Mouse (Mus musculus) limb, embryonic 14.5 days (tissue): ENCODE results near the gene Gm20683. TPM values are rescaled to one million over a fixed set of nuclear protein-coding genes. Genes with fewer than 3 reads are reported as not detected.

Experiments used
- ATAC-seq: fragments of 200-750 bp; cut with Nextera tagmentation; 2 replicates; pipeline ENCODE4 v1.8.0; 2017; ENCODE audit warnings: low read depth, moderate number of reproducible peaks, moderate TSS enrichment; ENCODE audit not compliant: low FRiP score
- DNase-seq: peaks from one replicate; pipeline ENCODE4 v3.0.0-alpha.2; 2015; ENCODE audit warnings: low spot score
- H3K27ac ChIP-seq: fragments of 300-500 bp; sonication (generic); replicated peaks from 2 replicates; pipeline ENCODE4 v1.5.1; 2014; ENCODE audit warnings: low read depth, mild to moderate bottlenecking, low read length, moderate library complexity, mixed read lengths
- H3K27me3 ChIP-seq: fragments of 300-500 bp; sonication (generic); 2 replicates; pipeline ENCODE4 v1.6.1; 2014; ENCODE audit warnings: low read length, mixed read lengths; ENCODE audit not compliant: control insufficient read depth, insufficient read depth
- H3K36me3 ChIP-seq: fragments of 300-500 bp; sonication (generic); 2 replicates; pipeline ENCODE4 v1.6.1; 2014; ENCODE audit warnings: mild to moderate bottlenecking, low read length, moderate library complexity, mixed read lengths; ENCODE audit not compliant: control insufficient read depth, insufficient read depth
- H3K4me1 ChIP-seq: fragments of 300-500 bp; sonication (generic); 2 replicates; pipeline ENCODE4 v1.6.1; 2014; ENCODE audit warnings: antibody characterized with exemption, low read length, mixed read lengths; ENCODE audit not compliant: control insufficient read depth, insufficient read depth
- H3K4me2 ChIP-seq: fragments of 300-500 bp; sonication (generic); replicated peaks from 2 replicates; pipeline ENCODE4 v1.6.1; 2014; ENCODE audit warnings: low read depth, mild to moderate bottlenecking, low read length, moderate library complexity; ENCODE audit not compliant: severe bottlenecking
- H3K4me3 ChIP-seq: fragments of 300-500 bp; sonication (generic); replicated peaks from 2 replicates; pipeline ENCODE4 v1.5.1; 2014; ENCODE audit warnings: low read length
- H3K9ac ChIP-seq: fragments of 300-500 bp; sonication (generic); 2 replicates; pipeline ENCODE4 v1.6.1; 2014; ENCODE audit warnings: mild to moderate bottlenecking, low read depth, low read length, moderate library complexity; ENCODE audit not compliant: severe bottlenecking
- H3K9me3 ChIP-seq: fragments of 300-500 bp; sonication (generic); 2 replicates; pipeline ENCODE4 v1.6.1; 2016; ENCODE audit warnings: low read length; ENCODE audit not compliant: control insufficient read depth
- POLR2A ChIP-seq: fragments of 200-500 bp; IDR thresholded peaks from 2 replicates; pipeline ENCODE4 v1.8.0; 2012; ENCODE audit warnings: inconsistent platforms, mild to moderate bottlenecking, moderate library complexity, borderline replicate concordance; ENCODE audit not compliant: insufficient read depth, insufficient read length; ENCODE audit errors: extremely low read depth
- WGBS: fragments of 180-500 bp; shearing (Covaris S2); extraction: QIAGEN DNeasy Blood & Tissue Kit; methylation state at CpG from one replicate; pipeline ENCODE4 v1.1.7; 2014; 5-methylcytosine and 5-hydroxymethylcytosine counted together
- polyA plus RNA-seq, 2 experiments: library from polyadenylated mRNA; depleted of rRNA in 1 of 2; stranded (reverse) in 1 of 2; unstranded in 1 of 2; fragments of >200 nt; fragmentation: Nextera tagmentation in 1 of 2; extraction: Ambion mirVana in 1 of 2; gene quantifications; 2 replicates each; pipeline versions ENCODE4 v1.2.1 to v1.2.3; 2012 to 2014

Gm20683 gene
- polyA plus RNA-seq, 2 experiments = 2.5 to 13.0 TPM

GRCm38 (mm10) chr17:25844396-25844901 is 2.9 kb upstream of the Gm20683 start, which contains the start of gene Rhot2:
Gene Rhot2 (minus strand): TSS chr17:25844851.
- peak within 1 kb of the TSS; percentile 82 for H3K9ac ChIP-seq
- peaks cover 60% of the 10 kb centered on the region for H3K36me3 ChIP-seq
- H3K27ac ChIP-seq = peak within 1 kb of the TSS; percentile 71
- ATAC-seq = peak; percentile 94
- H3K27me3 ChIP-seq = no peaks in the 10 kb centered on the region
- no peaks in the 10 kb centered on the region for H3K9me3 ChIP-seq
- H3K4me2 ChIP-seq = peak within 1 kb of the TSS; percentile 63
- TF ChIP-seq POLR2A = peak; percentile 72; the same call in 1 of the 2 replicates
- WGBS = 1% methylated on average over 21 of the region's 21 CpGs
- peak; percentile 96 for DNase-seq
- H3K4me1 ChIP-seq = peaks cover 10% of the 10 kb centered on the region; the same call in 1 of the 2 replicates
- H3K4me3 ChIP-seq = peak within 1 kb of the TSS; percentile 90

- Histone ChIP-seq H3K4me2 (peak overlapping the region; percentile 63), H3K4me3 (peak overlapping the region; percentile 90), H3K9me3 (no peaks in the 10 kb centered on the region), H3K9ac (peak overlapping the region; percentile 82), H3K36me3 (peaks cover 60% of the 10 kb centered on the region), H3K27ac (peak overlapping the region; percentile 71), H3K4me1 (peaks cover 10% of the 10 kb centered on the region; the same call in 1 of the 2 replicates), H3K27me3 (no peaks in the 10 kb centered on the region)
- ATAC-seq (0 out of 2 replicates have a peak, but pooled peaks have one; percentile 0), DNase-seq (no peak)
- WGBS = 4% methylated on average over 33 of the region's 38 CpGs
- no peak for TF ChIP-seq POLR2A
Observed at GRCm38 (mm10) chr17:25843636-25844395, 2.3 kb upstream of the Gm20683 start.

GRCm38 (mm10) chr17:25843122-25843521 is 1.6 kb upstream of the Gm20683 start:
- H3K4me2 ChIP-seq = peak overlapping the region; percentile 63
- no peak for DNase-seq
- ATAC-seq = no peak
- H3K27me3 ChIP-seq = no peaks in the 10 kb centered on the region
- H3K4me3 ChIP-seq = peak overlapping the region; percentile 90
- peaks cover 10% of the 10 kb centered on the region; the same call in 1 of the 2 replicates for H3K4me1 ChIP-seq
- H3K9me3 ChIP-seq = no peaks in the 10 kb centered on the region
- peak overlapping the region; percentile 82 for H3K9ac ChIP-seq
- TF ChIP-seq POLR2A = no peak
- WGBS = 93% methylated on average over 4 of the region's 4 CpGs
- H3K27ac ChIP-seq = no peak overlapping the region
- H3K36me3 ChIP-seq = peaks cover 57% of the 10 kb centered on the region

- Histone ChIP-seq H3K27me3 (no peaks in the 10 kb centered on the region), H3K4me2 (no peak overlapping the region), H3K9ac (no peak overlapping the region), H3K4me3 (no peak overlapping the region), H3K9me3 (no peaks in the 10 kb centered on the region), H3K36me3 (peaks cover 58% of the 10 kb centered on the region), H3K27ac (no peak overlapping the region), H3K4me1 (peaks cover 10% of the 10 kb centered on the region; the same call in 1 of the 2 replicates)
- DNase-seq (no peak), ATAC-seq (no peak)
- no peak for TF ChIP-seq POLR2A
- 85% methylated on average over 3 of the region's 3 CpGs for WGBS
Observed at GRCm38 (mm10) chr17:25842509-25842908, 946 bp upstream of the Gm20683 start.

- Histone ChIP-seq H3K9ac (no peak overlapping the region), H3K4me3 (no peak overlapping the region), H3K4me2 (no peak overlapping the region), H3K4me1 (peaks cover 28% of the 10 kb centered on the region; the same call in 1 of the 2 replicates), H3K36me3 (peaks cover 50% of the 10 kb centered on the region), H3K9me3 (no peaks in the 10 kb centered on the region), H3K27me3 (no peaks in the 10 kb centered on the region), H3K27ac (no peak overlapping the region)
- TF ChIP-seq POLR2A = no peak
- ATAC-seq = no peak
- 94% methylated on average over 6 of the region's 6 CpGs for WGBS
- DNase-seq = no peak
Observed at GRCm38 (mm10) chr17:25840519-25840918, 1.0 kb downstream of the Gm20683 start.
